Mouse (Mus musculus): ENCODE measurements around the gene Trim63. TPM values are rescaled to one million over a fixed set of nuclear protein-coding genes. Genes with fewer than 3 reads are reported as not detected.

Gene Trim63
- polyA plus RNA-seq (2012; ENCODE audit: low replicate concordance) = 0.09 TPM in 1 of 2 replicates, not detected in the other

GRCm38 (mm10) chr4:134314876-134315275 lies at the start of gene Trim63:
TSS of gene Trim63 (plus strand) at chr4:134315120.

GRCm38 (mm10) chr4:134287575-134288025 lies 27.3 kb upstream of the Trim63 start, which contains the start of gene Pdik1l:
TSS of gene Pdik1l (minus strand) at chr4:134287895.

GRCm38 (mm10) chr4:134343071-134344031 lies 28.4 kb downstream of the Trim63 start, which contains the start of gene Slc30a2:
TSS of gene Slc30a2 (plus strand) at chr4:134343181.

Other genes with a start within 250 kb of the Trim63 start
- 37.5 and 134 TPM in 2 replicates for gene Cd52, start 220.0 kb upstream of the Trim63 start, polyA plus RNA-seq (2012; ENCODE audit: low replicate concordance)
- 5.3 and 17.0 TPM in 2 replicates for gene Ubxn11, start 212.6 kb upstream of the Trim63 start, polyA plus RNA-seq (2012; ENCODE audit: low replicate concordance)
- gene Sh3bgrl3, start 186.3 kb upstream of the Trim63 start, polyA plus RNA-seq (2012; ENCODE audit: low replicate concordance) = 32.8 and 98.2 TPM in 2 replicates
- gene Cep85, start 128.0 kb upstream of the Trim63 start, polyA plus RNA-seq (2012; ENCODE audit: low replicate concordance) = 12.9 and 72.9 TPM in 2 replicates
- gene Gm7534, start 112.1 kb upstream of the Trim63 start, polyA plus RNA-seq (2012; ENCODE audit: low replicate concordance) = not detected in 2 replicates
- gene Catsper4, start 87.7 kb upstream of the Trim63 start, polyA plus RNA-seq (2012; ENCODE audit: low replicate concordance) = not detected in 2 replicates
- gene Cnksr1, start 76.7 kb upstream of the Trim63 start, polyA plus RNA-seq (2012; ENCODE audit: low replicate concordance) = 0.11 and 0.14 TPM in 2 replicates
- gene E130218I03Rik, start 71.5 kb upstream of the Trim63 start, polyA plus RNA-seq (2012; ENCODE audit: low replicate concordance) = not detected in 2 replicates
- 34.9 and 47.9 TPM in 2 replicates for gene Zfp593, start 69.5 kb upstream of the Trim63 start, polyA plus RNA-seq (2012; ENCODE audit: low replicate concordance)
- gene Gm30191, start 68.2 kb upstream of the Trim63 start, polyA plus RNA-seq (2012; ENCODE audit: low replicate concordance) = not detected in 2 replicates
- 4.2 and 4.6 TPM in 2 replicates for gene Grrp1, start 61.0 kb upstream of the Trim63 start, polyA plus RNA-seq (2012; ENCODE audit: low replicate concordance)
- gene Pdik1l, start 27.2 kb upstream of the Trim63 start, polyA plus RNA-seq (2012; ENCODE audit: low replicate concordance) = 2.9 and 4.8 TPM in 2 replicates
- 0.28 TPM in 1 of 2 replicates, not detected in the other for gene Slc30a2, start 28.1 kb downstream of the Trim63 start, polyA plus RNA-seq (2012; ENCODE audit: low replicate concordance)
- 0.19 and 0.41 TPM in 2 replicates for gene Extl1, start 68.7 kb downstream of the Trim63 start, polyA plus RNA-seq (2012; ENCODE audit: low replicate concordance)
- gene Pafah2, start 81.2 kb downstream of the Trim63 start, polyA plus RNA-seq (2012; ENCODE audit: low replicate concordance) = 1.8 and 17.5 TPM in 2 replicates
- gene Stmn1, start 153.2 kb downstream of the Trim63 start, polyA plus RNA-seq (2012; ENCODE audit: low replicate concordance) = 42.8 and 82.8 TPM in 2 replicates
- 1.8 and 4.0 TPM in 2 replicates for gene Paqr7, start 181.6 kb downstream of the Trim63 start, polyA plus RNA-seq (2012; ENCODE audit: low replicate concordance)
- 1.5 and 2.5 TPM in 2 replicates for gene Aunip, start 195.9 kb downstream of the Trim63 start, polyA plus RNA-seq (2012; ENCODE audit: low replicate concordance)
- gene Mtfr1l, start 220.3 kb downstream of the Trim63 start, polyA plus RNA-seq (2012; ENCODE audit: low replicate concordance) = 33.0 and 75.0 TPM in 2 replicates
- gene Selenon, start 237.0 kb downstream of the Trim63 start, polyA plus RNA-seq (2012; ENCODE audit: low replicate concordance) = 5.1 and 6.2 TPM in 2 replicates

All from leukemia stem cell, adult 10-12 weeks (primary cell).